8 mouse cellular contexts compared by ENCODE assay signal in genomic region chr1:134555871-134556670, GRCm38 (mm10). TPM values are rescaled to one million over a fixed set of nuclear protein-coding genes. Genes with fewer than 3 reads are reported as not detected.
DNase-seq lines count a peak whose midpoint lies in the region; ATAC-seq lines count a peak whose summit lies in the region.

No protein-coding gene starts in this region.

- peak overlapping the region; percentile 92 for H3K9ac ChIP-seq in heart, embryonic 13.5 days
- peak overlapping the region; percentile 61 for H3K9ac ChIP-seq in liver, embryonic 15.5 days

- WGBS in heart, embryonic 13.5 days = 1% methylated on average over 44 of the region's 46 CpGs
- 1% methylated on average over 46 of the region's 46 CpGs for WGBS in liver, embryonic 15.5 days (ENCODE audit: insufficient replicate concordance)

- no peaks in the 10 kb centered on the region for H3K9me3 ChIP-seq in heart, embryonic 13.5 days
- no peaks in the 10 kb centered on the region for H3K9me3 ChIP-seq in liver, embryonic 15.5 days (replicated peaks)

- H3K4me2 ChIP-seq in heart, embryonic 13.5 days = peak overlapping the region; percentile 96
- H3K4me2 ChIP-seq in liver, embryonic 15.5 days = peak overlapping the region; percentile 98

- H3K27me3 ChIP-seq in heart, embryonic 13.5 days (replicated peaks) = no peaks in the 10 kb centered on the region
- H3K27me3 ChIP-seq in liver, embryonic 15.5 days = 0 out of 2 replicates have a peak, but pooled peaks cover 2% of the 10 kb centered on the region

- H3K4me1 ChIP-seq in heart, embryonic 13.5 days = peaks cover 18% of the 10 kb centered on the region
- H3K4me1 ChIP-seq in liver, embryonic 15.5 days (replicated peaks) = peaks cover 45% of the 10 kb centered on the region

- peak; percentile 15 for DNase-seq in kidney, adult 11 months
- DNase-seq in kidney, adult 8-10 months = no peak
- DNase-seq in embryo, embryonic 10.5 days (ENCODE audit: low spot score) = peak; percentile 60
- peak; percentile 17 for DNase-seq in kidney, postnatal 14 days
- peak; percentile 76 for DNase-seq in naive thymus-derived CD4-positive, alpha-beta T cell, adult 2 months (ENCODE audit: low read depth)
- DNase-seq in testis, postnatal 14 days (ENCODE audit: low spot score) = peak; percentile 77

- 0 out of 2 replicates have a peak, but pooled peaks have one; percentile 27 for ATAC-seq in heart, embryonic 13.5 days (ENCODE audit: extremely low read depth, insufficient number of reproducible peaks, low FRiP score, low TSS enrichment)
- peak; percentile 45 for ATAC-seq in liver, embryonic 15.5 days (ENCODE audit: insufficient read depth)

- H3K36me3 ChIP-seq in heart, embryonic 13.5 days = no peaks in the 10 kb centered on the region
- H3K36me3 ChIP-seq in liver, embryonic 15.5 days (replicated peaks) = no peaks in the 10 kb centered on the region

- peak overlapping the region; percentile 87 for H3K27ac ChIP-seq in heart, embryonic 13.5 days (replicated peaks)
- H3K27ac ChIP-seq in liver, embryonic 15.5 days (replicated peaks) = peak overlapping the region; percentile 53

- peak overlapping the region; percentile 76 for H3K4me3 ChIP-seq in heart, embryonic 13.5 days
- H3K4me3 ChIP-seq in liver, embryonic 15.5 days (replicated peaks) = peak overlapping the region; percentile 71

RNA-seq across cellular contexts. Expression of gene Kdm5b, which starts 3.9 kb away (rescaled TPM):
- 28.9 and 29.6 TPM in 2 replicates for polyA plus RNA-seq in heart, embryonic 13.5 days (2015; fragmentation: Nextera tagmentation; extraction: Ambion mirVana)
- 5.6 TPM in 2 replicates for polyA plus RNA-seq in liver, embryonic 15.5 days (2015; fragmentation: Nextera tagmentation; extraction: Ambion mirVana)

RNA-seq across cellular contexts. Expression of gene Mgat4e, which starts 6.6 kb away (rescaled TPM):
- polyA plus RNA-seq in heart, embryonic 13.5 days (2015; fragmentation: Nextera tagmentation; extraction: Ambion mirVana) = not detected in 2 replicates
- not detected in 2 replicates for polyA plus RNA-seq in liver, embryonic 15.5 days (2015; fragmentation: Nextera tagmentation; extraction: Ambion mirVana)

Comparison
In these comparisons a context has a peak if more than half of its experiments do, and no peak if none do; other contexts are left out.
1. DNase-seq: peak in kidney, adult 11 months (single experiment), embryo, embryonic 10.5 days (single experiment), kidney, postnatal 14 days (single experiment), naive thymus-derived CD4-positive, alpha-beta T cell, adult 2 months (single experiment) and testis, postnatal 14 days (single experiment); none in kidney, adult 8-10 months (0 of 2).